Mouse (Mus musculus) G1E (cell line): ENCODE measurements around the gene Kcnh3.

Experiments used
- CTCF ChIP-seq: IDR thresholded peaks from 2 replicates; pipeline ENCODE4 v1.5.1; 2012; ENCODE audit warnings: low read depth, low read length, inconsistent platforms, mixed read lengths
- TAL1 ChIP-seq: conservative IDR thresholded peaks from 2 replicates; pipeline ENCODE4 v1.6.1; 2012; ENCODE audit warnings: low read depth, low read length, inconsistent platforms, mixed read lengths

DNA sequence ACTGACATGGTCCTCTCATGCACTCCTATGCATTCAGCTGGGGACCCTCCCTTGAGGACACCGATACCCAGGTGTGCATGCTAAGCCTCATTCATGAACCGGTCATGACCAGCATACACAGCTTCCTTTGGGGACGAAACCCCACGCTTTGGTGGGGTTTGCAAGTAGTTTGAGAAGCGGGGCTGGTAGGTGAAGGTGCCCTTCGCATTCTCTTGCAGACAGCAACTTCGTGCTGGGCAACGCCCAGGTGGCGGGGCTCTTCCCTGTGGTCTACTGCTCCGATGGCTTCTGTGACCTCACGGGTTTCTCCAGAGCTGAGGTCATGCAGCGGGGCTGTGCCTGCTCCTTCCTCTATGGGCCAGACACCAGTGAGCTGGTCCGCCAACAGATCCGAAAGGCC lies 1.4 kb downstream of the Kcnh3 start:
- TF ChIP-seq CTCF, result no peak
- no peak for TF ChIP-seq TAL1
